Mouse (Mus musculus): ENCODE measurements around the gene AC129217.1. TPM values are rescaled to one million over a fixed set of nuclear protein-coding genes. Genes with fewer than 3 reads are reported as not detected.
"Not testable (repeated sequence)": the region's sequence is repeated elsewhere in the genome, so short reads cannot be mapped to it uniquely, and the experiment has no call there.

The AC129217.1 gene
- polyA plus RNA-seq, 1 experiment from 2014 or later, result not detected

DNA sequence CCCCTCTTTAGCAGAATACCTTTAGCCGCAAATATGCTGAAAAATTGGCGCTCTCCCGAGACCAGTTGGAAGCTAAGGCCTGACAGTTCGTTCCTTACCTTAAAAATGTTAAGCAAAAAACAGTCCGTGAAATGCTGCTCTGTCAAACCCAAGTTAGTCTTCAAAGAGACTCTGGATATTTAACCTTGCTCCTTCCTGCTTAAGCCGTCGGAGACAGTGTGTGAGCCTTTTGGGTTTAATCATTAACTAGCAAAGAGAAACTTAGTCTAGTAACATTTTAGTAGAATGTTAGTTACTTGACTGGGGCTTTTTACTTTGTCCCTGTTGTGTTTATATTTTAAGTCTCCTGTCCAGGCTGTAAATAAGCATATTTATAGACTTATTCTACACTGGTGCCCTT lies 8.4 kb upstream of the AC129217.1 start:
- no peak for TF ChIP-seq EP300 (IDR thresholded peaks at IDR 0.05)
- no peak for TF ChIP-seq CTCF (IDR thresholded peaks at IDR 0.05)
- ATAC-seq, result no peak
- Histone ChIP-seq H3K9me3 (ENCODE audit: low read length) (no peaks in the 10 kb centered on the region), H3K4me3 (ENCODE audit: low read depth, low read length) (peak overlapping the region; percentile 99), H3K9ac (replicated peaks; ENCODE audit: low read depth) (peak overlapping the region; percentile 91), H3K4me2 (replicated peaks; ENCODE audit: low read depth, low read length) (peak overlapping the region; percentile 73), H3K4me1 (ENCODE audit: insufficient read depth, low read depth, low read length) (0 out of 2 replicates have a peak, but pooled peaks cover 5% of the 10 kb centered on the region), H3K36me3 (ENCODE audit: insufficient read depth, low read length) (peaks cover 23% of the 10 kb centered on the region), H3K27ac (ENCODE audit: low read length) (peak overlapping the region; percentile 97), H3K27me3 (replicated peaks; ENCODE audit: insufficient read depth, low read length) (no peaks in the 10 kb centered on the region)
- peak; percentile 65 for DNase-seq (ENCODE audit: low spot score)
- under 1% methylated on average over 7 of the region's 7 CpGs for WGBS

DNA sequence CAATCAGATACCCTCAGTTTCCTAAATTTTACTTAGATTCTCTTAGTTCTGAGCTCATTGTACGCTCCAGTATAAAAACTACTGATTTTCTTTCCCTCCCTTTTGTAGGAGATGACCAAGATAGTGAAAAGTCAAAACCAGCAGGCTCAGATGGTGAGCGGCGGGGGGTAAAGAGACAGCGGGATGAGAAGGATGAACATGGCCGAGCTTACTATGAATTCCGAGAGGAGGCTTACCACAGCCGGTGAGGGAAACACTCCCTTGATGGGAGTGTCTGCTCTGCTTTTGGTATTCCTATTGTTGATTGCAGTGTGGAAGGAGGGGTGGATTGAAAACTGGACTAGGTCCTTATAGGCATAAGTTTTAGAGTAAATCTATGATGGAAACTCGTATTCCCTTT lies 6.9 kb upstream of the AC129217.1 start:
- Histone ChIP-seq H3K4me1 (ENCODE audit: insufficient read depth, low read depth, low read length) (0 out of 2 replicates have a peak, but pooled peaks cover 5% of the 10 kb centered on the region), H3K36me3 (ENCODE audit: insufficient read depth, low read length) (peaks cover 35% of the 10 kb centered on the region), H3K9me3 (ENCODE audit: low read length) (no peaks in the 10 kb centered on the region), H3K27me3 (replicated peaks; ENCODE audit: insufficient read depth, low read length) (no peaks in the 10 kb centered on the region), H3K27ac (ENCODE audit: low read length) (no peak overlapping the region), H3K4me2 (replicated peaks; ENCODE audit: low read depth, low read length) (peak overlapping the region; percentile 73; the same call in 1 of the 2 replicates), H3K9ac (replicated peaks; ENCODE audit: low read depth) (no peak overlapping the region), H3K4me3 (ENCODE audit: low read depth, low read length) (no peak overlapping the region)
- no peak for ATAC-seq
- DNase-seq (ENCODE audit: low spot score), result no peak
- TF ChIP-seq CTCF (IDR thresholded peaks at IDR 0.05) (no peak), EP300 (IDR thresholded peaks at IDR 0.05) (no peak)
- WGBS, result 65% methylated on average over 8 of the region's 8 CpGs

- H3K36me3 ChIP-seq (ENCODE audit: insufficient read depth, low read length), result peaks cover 62% of the 10 kb centered on the region
- ATAC-seq, result no peak
- DNase-seq (ENCODE audit: low spot score), result no peak
- H3K4me3 ChIP-seq (ENCODE audit: low read depth, low read length), result no peak overlapping the region
- no peak overlapping the region for H3K4me2 ChIP-seq (replicated peaks; ENCODE audit: low read depth, low read length)
- TF ChIP-seq CTCF (IDR thresholded peaks at IDR 0.05) (no peak), EP300 (IDR thresholded peaks at IDR 0.05) (no peak)
- H3K9me3 ChIP-seq (ENCODE audit: low read length), result no peaks in the 10 kb centered on the region
- no peaks in the 10 kb centered on the region for H3K27me3 ChIP-seq (replicated peaks; ENCODE audit: insufficient read depth, low read length)
- H3K9ac ChIP-seq (replicated peaks; ENCODE audit: low read depth), result no peak overlapping the region
- 93% methylated on average over 8 of the region's 8 CpGs for WGBS
- no peak overlapping the region for H3K27ac ChIP-seq (ENCODE audit: low read length)
- H3K4me1 ChIP-seq (ENCODE audit: insufficient read depth, low read depth, low read length), result no peaks in the 10 kb centered on the region
These were observed 1.1 kb downstream of the AC129217.1 start for GRCm38 (mm10) chr19:8830664-8831063.

DNA sequence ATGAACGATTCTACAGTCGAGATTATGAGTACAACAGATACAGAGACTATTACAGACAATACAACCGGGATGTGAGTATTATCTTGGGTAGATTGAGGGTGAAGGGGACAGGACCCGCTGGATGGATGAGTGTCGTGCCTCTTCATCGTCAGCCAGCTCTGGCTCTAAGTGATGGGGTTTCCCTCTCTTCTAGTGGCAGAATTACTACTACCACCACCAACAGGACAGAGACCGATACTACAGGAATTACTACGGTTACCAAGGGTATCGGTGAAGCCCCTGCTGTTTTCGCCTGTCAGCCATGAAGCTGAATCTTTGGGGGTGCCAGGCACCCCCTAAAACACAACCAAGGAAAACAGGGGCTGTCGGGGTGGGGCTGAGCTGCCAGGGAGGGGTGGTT lies 1.7 kb downstream of the AC129217.1 start:
- H3K4me2 ChIP-seq (replicated peaks; ENCODE audit: low read depth, low read length), result no peak overlapping the region
- 82% methylated on average over 11 of the region's 11 CpGs for WGBS
- H3K4me3 ChIP-seq (ENCODE audit: low read depth, low read length), result no peak overlapping the region
- no peak overlapping the region for H3K9ac ChIP-seq (replicated peaks; ENCODE audit: low read depth)
- no peak overlapping the region for H3K27ac ChIP-seq (ENCODE audit: low read length)
- peaks cover 57% of the 10 kb centered on the region for H3K36me3 ChIP-seq (ENCODE audit: insufficient read depth, low read length)
- no peaks in the 10 kb centered on the region for H3K9me3 ChIP-seq (ENCODE audit: low read length)
- no peak for DNase-seq (ENCODE audit: low spot score)
- TF ChIP-seq EP300 (IDR thresholded peaks at IDR 0.05) (no peak), CTCF (IDR thresholded peaks at IDR 0.05) (peak; percentile 17; the same call in 1 of the 2 replicates)
- no peaks in the 10 kb centered on the region for H3K4me1 ChIP-seq (ENCODE audit: insufficient read depth, low read depth, low read length)
- no peak for ATAC-seq
- no peaks in the 10 kb centered on the region for H3K27me3 ChIP-seq (replicated peaks; ENCODE audit: insufficient read depth, low read length)

DNA sequence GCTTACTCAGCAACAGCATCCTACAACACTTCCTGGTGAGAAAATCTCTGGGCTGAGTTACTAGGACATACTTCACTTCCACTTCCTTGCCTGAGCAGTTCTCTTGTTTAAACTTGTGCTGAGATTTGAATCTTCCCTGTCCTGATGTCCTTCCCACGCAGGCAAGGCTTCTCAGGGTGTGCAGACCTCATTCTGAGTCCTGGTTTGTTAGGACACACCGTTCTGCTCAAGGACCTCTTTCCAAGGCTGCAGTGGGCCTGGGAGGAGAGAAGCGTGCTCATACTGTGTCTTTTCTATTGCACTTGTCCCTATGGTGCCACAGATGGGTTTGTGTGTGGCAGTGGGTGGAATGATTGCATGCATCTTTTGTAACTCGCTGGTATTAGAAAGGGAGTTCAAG lies 3.4 kb downstream of the AC129217.1 start:
- Histone ChIP-seq H3K27ac (ENCODE audit: low read length) (no peak overlapping the region), H3K4me1 (ENCODE audit: insufficient read depth, low read depth, low read length) (no peaks in the 10 kb centered on the region), H3K36me3 (ENCODE audit: insufficient read depth, low read length) (peaks cover 42% of the 10 kb centered on the region), H3K27me3 (replicated peaks; ENCODE audit: insufficient read depth, low read length) (no peaks in the 10 kb centered on the region), H3K9ac (replicated peaks; ENCODE audit: low read depth) (no peak overlapping the region), H3K4me3 (ENCODE audit: low read depth, low read length) (no peak overlapping the region), H3K4me2 (replicated peaks; ENCODE audit: low read depth, low read length) (no peak overlapping the region), H3K9me3 (ENCODE audit: low read length) (no peaks in the 10 kb centered on the region)
- WGBS, result 84% methylated on average over 4 of the region's 4 CpGs
- ATAC-seq, result no peak
- DNase-seq (ENCODE audit: low spot score), result no peak
- no peak for TF ChIP-seq EP300 (IDR thresholded peaks at IDR 0.05)
- no peak for TF ChIP-seq CTCF (IDR thresholded peaks at IDR 0.05)

GRCm38 (mm10) chr19:8836327-8836726 lies 6.8 kb downstream of the AC129217.1 start:
- 0 out of 2 replicates have a peak overlapping the region, but pooled peaks have one; percentile 91 for H3K27ac ChIP-seq (ENCODE audit: low read length)
- H3K36me3 ChIP-seq (ENCODE audit: insufficient read depth, low read length), result peaks cover 21% of the 10 kb centered on the region; the same call in 1 of the 2 replicates
- not testable (repeated sequence) for H3K4me2 ChIP-seq (replicated peaks; ENCODE audit: low read depth, low read length); ATAC-seq; H3K27me3 ChIP-seq (replicated peaks; ENCODE audit: insufficient read depth, low read length); DNase-seq (ENCODE audit: low spot score); H3K9ac ChIP-seq (replicated peaks; ENCODE audit: low read depth); H3K4me1 ChIP-seq (ENCODE audit: insufficient read depth, low read depth, low read length); H3K9me3 ChIP-seq (ENCODE audit: low read length); H3K4me3 ChIP-seq (ENCODE audit: low read depth, low read length)
- 95% methylated on average over 10 of the region's 10 CpGs for WGBS

All from lung, postnatal 0 days (tissue).